Mouse (Mus musculus): ENCODE measurements around the gene Relch. TPM values are rescaled to one million over a fixed set of nuclear protein-coding genes. Genes with fewer than 3 reads are reported as not detected.
A peak's percentile ranks its signal among the peaks of the same experiment; 100 is the strongest.
"Not testable (repeated sequence)": the region's sequence is repeated elsewhere in the genome, so short reads cannot be mapped to it uniquely, and the experiment has no call there.

Gene Relch
- polyA plus RNA-seq, 2 experiments from 2014 or later: 34.6 to 49.6 TPM

GRCm38 (mm10) chr1:105746444-105746843, 82.8 kb downstream of the Relch start:
- ATAC-seq: no peak

- no peak for ATAC-seq
Measured at GRCm38 (mm10) chr1:105746858-105747596, 83.4 kb downstream of the Relch start.

GRCm38 (mm10) chr1:105748091-105748799, 84.6 kb downstream of the Relch start:
- no peak for ATAC-seq

GRCm38 (mm10) chr1:105752196-105752595, 88.5 kb downstream of the Relch start:
- peak; percentile 65 for ATAC-seq

- no peak for ATAC-seq
Measured at GRCm38 (mm10) chr1:105752944-105753343, 89.3 kb downstream of the Relch start.

GRCm38 (mm10) chr1:105758798-105759197, 95.1 kb downstream of the Relch start:
- ATAC-seq: no peak

- ATAC-seq: no peak
Measured at GRCm38 (mm10) chr1:105759422-105760165, 95.9 kb downstream of the Relch start.

- no peak for ATAC-seq
Measured at GRCm38 (mm10) chr1:105765586-105765985, 101.9 kb downstream of the Relch start.

- not testable (repeated sequence) for ATAC-seq
Measured at GRCm38 (mm10) chr1:105766099-105766498, 102.4 kb downstream of the Relch start.

- no peak for ATAC-seq
Measured at GRCm38 (mm10) chr1:105768397-105768796, 104.7 kb downstream of the Relch start.

GRCm38 (mm10) chr1:105770685-105771084, 107.0 kb downstream of the Relch start:
- no peak for ATAC-seq

- no peak for ATAC-seq
Measured at GRCm38 (mm10) chr1:105776426-105776825, 112.8 kb downstream of the Relch start.

GRCm38 (mm10) chr1:105780079-105780456, 116.4 kb downstream of the Relch start:
- no peak for ATAC-seq

GRCm38 (mm10) chr1:105780457-105781364, 117.0 kb downstream of the Relch start, which contains the start of gene Tnfrsf11a:
Tnfrsf11a (plus strand) TSS chr1:105780718.
- peak; percentile 54 for ATAC-seq

- ATAC-seq: no peak
Measured at GRCm38 (mm10) chr1:105781391-105782146, 117.9 kb downstream of the Relch start.

GRCm38 (mm10) chr1:105784257-105785016, 120.8 kb downstream of the Relch start:
- ATAC-seq: no peak

GRCm38 (mm10) chr1:105785146-105785545, 121.5 kb downstream of the Relch start:
- ATAC-seq: no peak

- no peak for ATAC-seq
Measured at GRCm38 (mm10) chr1:105786731-105787357, 123.2 kb downstream of the Relch start.

- ATAC-seq: no peak
Measured at GRCm38 (mm10) chr1:105790103-105790502, 126.4 kb downstream of the Relch start.

GRCm38 (mm10) chr1:105794670-105795069, 131.0 kb downstream of the Relch start:
- ATAC-seq: no peak

Data from activated CD4-positive, CD25-positive, alpha-beta regulatory T cell, adult 4 months (primary cell).